Mouse (Mus musculus) CD8-positive naive resting alpha-beta T cell, adult 2 months (primary cell): ENCODE data around the gene Gm3696.
"Not testable (repeated sequence)": the region's sequence is repeated elsewhere in the genome, so short reads cannot be mapped to it uniquely, and the experiment has no call there.

Source experiments
- DNase-seq, 2 experiments: peaks; one replicate each; pipeline ENCODE4 v3.0.0; 2022; ENCODE audit warnings: low read depth in 2 of 2, low spot score in 2 of 2

Gm3696 gene

GRCm38 (mm10) chr14:7100521-7100920, at the start of gene Gm3696:
Gene Gm3696, minus strand, starts transcription at chr14:7100621.
- not testable (repeated sequence) for DNase-seq

- not testable (repeated sequence) for DNase-seq
Observed at GRCm38 (mm10) chr14:7125312-7125711, 24.9 kb upstream of the Gm3696 start, which contains the start of gene Gm6676. Gene Gm6676, minus strand, starts transcription at chr14:7125412.

- not testable (repeated sequence) for DNase-seq
Observed at GRCm38 (mm10) chr14:7105124-7105802, 4.8 kb upstream of the Gm3696 start.

GRCm38 (mm10) chr14:7044870-7045269, 55.6 kb downstream of the Gm3696 start, which contains the start of gene Gm3685:
Gene Gm3685, minus strand, starts transcription at chr14:7044970.
- DNase-seq: not testable (repeated sequence)
